ENCODE assay signal across 8 mouse cellular contexts in the genomic region with DNA sequence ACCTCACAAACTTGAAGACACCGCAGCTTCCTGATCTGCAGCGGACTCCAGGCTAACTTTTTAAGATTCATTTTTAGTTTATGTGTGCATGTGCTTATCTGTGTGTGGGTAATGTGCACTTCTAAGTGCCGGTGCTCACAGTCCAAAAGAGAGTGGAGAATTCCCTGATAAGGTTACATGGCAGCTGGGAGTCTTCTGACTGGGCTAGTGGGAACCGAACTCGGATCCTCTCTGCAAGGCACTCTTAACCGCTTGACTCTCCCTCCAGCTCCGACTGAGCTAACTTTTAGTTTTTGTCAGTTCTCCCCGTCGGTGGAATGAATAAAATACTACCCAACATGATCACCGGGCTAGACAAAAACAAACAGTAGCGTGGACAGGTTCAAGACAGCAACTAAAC. TPM values are rescaled to one million over a fixed set of nuclear protein-coding genes. Genes with fewer than 3 reads are reported as not detected.
A peak's percentile ranks its signal among the peaks of the same experiment; 100 is the strongest.
DNase-seq lines count a peak whose midpoint lies in the region; TF ChIP-seq lines count a peak whose summit lies in the region.

No protein-coding gene starts in this region.

- DNase-seq in heart, adult 2 months = peak in 1 of 2 experiments; percentile 31
- DNase-seq in heart, adult 18-20 months = no peak
- DNase-seq in forebrain, embryonic 10.5 days (ENCODE audit: extremely low spot score, low spot score) = no peak
- no peak for DNase-seq in limb, embryonic 10.5 days (ENCODE audit: low spot score)
- DNase-seq in layer of hippocampus, adult 11-12 months (ENCODE audit: low spot score) = no peak
- DNase-seq in gastrocnemius, adult 8-10 months (ENCODE audit: low spot score in 2 of 2) = no peak

- no peak for TF ChIP-seq EP300 in heart, adult 2 months (IDR thresholded peaks at IDR 0.05; ENCODE audit: insufficient read depth, low read depth, low read length)

- peaks cover 27% of the 10 kb centered on the region for H3K36me3 ChIP-seq in heart, adult 2 months (ENCODE audit: control insufficient read depth, insufficient read depth, low read length)
- peaks cover 62% of the 10 kb centered on the region for H3K36me3 ChIP-seq in E14TG2a.4 (ENCODE audit: insufficient read depth, low read length)
- H3K36me3 ChIP-seq in forebrain, embryonic 10.5 days (replicated peaks) = peaks cover 53% of the 10 kb centered on the region
- peaks cover 51% of the 10 kb centered on the region for H3K36me3 ChIP-seq in limb, embryonic 10.5 days
- peaks cover 30% of the 10 kb centered on the region for H3K36me3 ChIP-seq in myocyte (ENCODE audit: control insufficient read depth, insufficient read depth)

- intact Hi-C loops in heart, adult 2 months (cut with DNase I) = loop anchor here (1.0 kb wide), 1 partner anchor 62 kb away; a partner anchor contains a TSS

- H3K27ac ChIP-seq in heart, adult 2 months = peak overlapping the region; percentile 99
- peak overlapping the region; percentile 95 for H3K27ac ChIP-seq in forebrain, embryonic 10.5 days
- H3K27ac ChIP-seq in limb, embryonic 10.5 days = peak overlapping the region; percentile 93

- no peak for TF ChIP-seq POLR2A in heart, adult 2 months (IDR thresholded peaks at IDR 0.05; ENCODE audit: insufficient read depth, low read depth, low read length)
- no peak for TF ChIP-seq POLR2A in myocyte (IDR thresholded peaks at IDR 0.05; ENCODE audit: insufficient read length, low read depth)

- H3K4me3 ChIP-seq in heart, adult 2 months = peak overlapping the region; percentile 82
- H3K4me3 ChIP-seq in E14TG2a.4 (replicated peaks; ENCODE audit: low read length) (peak overlapping the region; percentile 100), myocyte (peak overlapping the region; percentile 99)
- peak overlapping the region; percentile 95 for H3K4me3 ChIP-seq in forebrain, embryonic 10.5 days
- H3K4me3 ChIP-seq in limb, embryonic 10.5 days = peak overlapping the region; percentile 95

- peak overlapping the region; percentile 83 for H3ac ChIP-seq in myocyte (ENCODE audit: control insufficient read depth, insufficient read length)

- peaks cover 6% of the 10 kb centered on the region for H3K79me2 ChIP-seq in heart, adult 2 months (replicated peaks; ENCODE audit: control insufficient read depth, insufficient read depth, low read length)
- H3K79me2 ChIP-seq in myocyte (ENCODE audit: control insufficient read depth, insufficient read depth) = peaks cover 51% of the 10 kb centered on the region

- peak overlapping the region; percentile 64 for H3K9ac ChIP-seq in heart, adult 2 months (ENCODE audit: low read depth, low read length)

- no peaks in the 10 kb centered on the region for H3K27me3 ChIP-seq in heart, adult 2 months (ENCODE audit: control insufficient read depth, insufficient read depth, low read length)
- H3K27me3 ChIP-seq in E14TG2a.4 (ENCODE audit: insufficient read depth, low read length) = no peaks in the 10 kb centered on the region
- H3K27me3 ChIP-seq in forebrain, embryonic 10.5 days (ENCODE audit: poor library complexity, severe bottlenecking) = no peaks in the 10 kb centered on the region
- H3K27me3 ChIP-seq in limb, embryonic 10.5 days (ENCODE audit: low read depth, poor library complexity, severe bottlenecking) = no peaks in the 10 kb centered on the region
- H3K27me3 ChIP-seq in myocyte (ENCODE audit: control insufficient read depth, insufficient read depth, insufficient read length) = no peaks in the 10 kb centered on the region

- no peak for TF ChIP-seq CTCF in heart, adult 2 months (IDR thresholded peaks at IDR 0.05)
- no peak for TF ChIP-seq CTCF in E14TG2a.4 (conservative IDR thresholded peaks at IDR 0.05; ENCODE audit: low read length)

- peak overlapping the region; percentile 97 for H3K4me2 ChIP-seq in myocyte (ENCODE audit: low read depth)

- WGBS in heart, adult 2 months = 4% methylated on average over 11 of the region's 11 CpGs
- 10% methylated on average over 11 of the region's 11 CpGs for WGBS in forebrain, embryonic 10.5 days
- 12% methylated on average over 11 of the region's 11 CpGs for WGBS in limb, embryonic 10.5 days

- peaks cover 4% of the 10 kb centered on the region for H3K4me1 ChIP-seq in heart, adult 2 months (ENCODE audit: control insufficient read depth, insufficient read depth, low read length)
- H3K4me1 ChIP-seq in E14TG2a.4 (replicated peaks; ENCODE audit: low read depth, low read length) = peaks cover 41% of the 10 kb centered on the region
- peaks cover 29% of the 10 kb centered on the region for H3K4me1 ChIP-seq in forebrain, embryonic 10.5 days
- H3K4me1 ChIP-seq in limb, embryonic 10.5 days = peaks cover 23% of the 10 kb centered on the region

- no peaks in the 10 kb centered on the region for H3K9me3 ChIP-seq in E14TG2a.4 (ENCODE audit: low read length)
- no peaks in the 10 kb centered on the region for H3K9me3 ChIP-seq in forebrain, embryonic 10.5 days
- no peaks in the 10 kb centered on the region for H3K9me3 ChIP-seq in limb, embryonic 10.5 days (replicated peaks)

TF ChIP-seq in myocyte, 11 proteins besides CTCF, POLR2A, EP300 and RAD21:
- TF ChIP-seq MYOD1 (IDR thresholded peaks at IDR 0.05; ENCODE audit: control insufficient read depth in 1 of 3, insufficient read length in 2 of 3, low read depth in 2 of 3) = no peak
- TF ChIP-seq REST (IDR thresholded peaks at IDR 0.05; ENCODE audit: insufficient read depth, insufficient read length) = no peak
- TF ChIP-seq POLR2AphosphoS2 (IDR thresholded peaks at IDR 0.05; ENCODE audit: insufficient read length, low read depth) = no peak
- no peak for TF ChIP-seq USF1 (IDR thresholded peaks at IDR 0.05; ENCODE audit: low read depth)
- no peak for TF ChIP-seq MYOG (IDR thresholded peaks at IDR 0.05; ENCODE audit: control insufficient read depth in 1 of 3, insufficient read depth in 1 of 3, insufficient read length in 2 of 3, low read depth in 2 of 3)
- TF ChIP-seq CEBPB (IDR thresholded peaks at IDR 0.05; ENCODE audit: insufficient read depth, poor library complexity, severe bottlenecking) = no peak
- TF ChIP-seq SRF (IDR thresholded peaks at IDR 0.05; ENCODE audit: control insufficient read depth, insufficient read length, low read depth) = no peak
- no peak for TF ChIP-seq TCF3 (IDR thresholded peaks at IDR 0.05; ENCODE audit: insufficient read length, low read depth)
TF ChIP-seq in myocyte: peak in this region for 0.

RNA-seq across cellular contexts. Expression of a gene that starts 0.8 kb away (rescaled TPM):
- 100 to 1,000 TPM; 414 to 481 TPM for total RNA-seq in heart, adult 2 months (2021)
- polyA plus RNA-seq in heart, adult 2 months (2012; rRNA removed) = 149 and 190 TPM in 2 replicates
- 100 to 1,000 TPM; 473 to 499 TPM for total RNA-seq in heart, adult 18-20 months (2021)
- 642 and 649 TPM in 2 replicates for polyA plus RNA-seq in forebrain, embryonic 10.5 days (2016; fragmentation: Nextera tagmentation; extraction: Ambion mirVana)
- 676 and 742 TPM in 2 replicates for polyA plus RNA-seq in limb, embryonic 10.5 days (2016; fragmentation: Nextera tagmentation; extraction: Ambion mirVana)
- 1,523 TPM for polyA plus RNA-seq in myocyte (2012; fragmentation: generic; extraction: Trizol)
- 100 to 1,000 TPM; 321 to 472 (median 367) TPM for total RNA-seq in gastrocnemius, adult 8-10 months (2022)

RNA-seq across cellular contexts. Expression of a gene that starts 0.8 kb away (rescaled TPM):
- total RNA-seq in heart, adult 2 months (2021) = 100 to 1,000 TPM; 746 to 840 TPM
- polyA plus RNA-seq in heart, adult 2 months (2012; rRNA removed) = 295 and 563 TPM in 2 replicates
- 100 to 1,000 TPM; 828 to 862 TPM for total RNA-seq in heart, adult 18-20 months (2021)
- 147 and 151 TPM in 2 replicates for polyA plus RNA-seq in forebrain, embryonic 10.5 days (2016; fragmentation: Nextera tagmentation; extraction: Ambion mirVana)
- polyA plus RNA-seq in limb, embryonic 10.5 days (2016; fragmentation: Nextera tagmentation; extraction: Ambion mirVana) = 151 and 163 TPM in 2 replicates
- 58.8 TPM for polyA plus RNA-seq in myocyte (2012; fragmentation: generic; extraction: Trizol)
- total RNA-seq in gastrocnemius, adult 8-10 months (2022) = 100 to 1,000 TPM; 316 to 359 (median 349) TPM

RNA-seq across cellular contexts. Expression of a gene that starts 38.5 kb away (rescaled TPM):
- total RNA-seq in heart, adult 2 months (2021) = under 1 TPM; 0.16 to 0.50 TPM
- 0.31 and 0.88 TPM in 2 replicates for polyA plus RNA-seq in heart, adult 2 months (2012; rRNA removed)
- under 1 TPM; 0.17 to 0.51 TPM for total RNA-seq in heart, adult 18-20 months (2021)
- polyA plus RNA-seq in forebrain, embryonic 10.5 days (2016; fragmentation: Nextera tagmentation; extraction: Ambion mirVana) = 0.26 and 0.33 TPM in 2 replicates
- 0.08 and 0.15 TPM in 2 replicates for polyA plus RNA-seq in limb, embryonic 10.5 days (2016; fragmentation: Nextera tagmentation; extraction: Ambion mirVana)
- polyA plus RNA-seq in myocyte (2012; fragmentation: generic; extraction: Trizol) = 0.02 TPM
- under 1 TPM; 0.15 to 0.52 (median 0.44) TPM for total RNA-seq in gastrocnemius, adult 8-10 months (2022)
